Mouse (Mus musculus): ENCODE measurements around the gene Trpm3.

Trpm3 gene

GRCm38 (mm10) chr19:22925284-22925683, 786.4 kb downstream of the Trpm3 start:
- no peak for DNase-seq (ENCODE audit: low read depth)

GRCm38 (mm10) chr19:22926753-22927152, 787.9 kb downstream of the Trpm3 start:
- DNase-seq (ENCODE audit: low read depth): no peak

- DNase-seq (ENCODE audit: low read depth): no peak
Measured at GRCm38 (mm10) chr19:22928366-22928765, 789.5 kb downstream of the Trpm3 start.

- DNase-seq (ENCODE audit: low read depth): no peak
Measured at GRCm38 (mm10) chr19:22929768-22930167, 790.9 kb downstream of the Trpm3 start.

- DNase-seq (ENCODE audit: low read depth): peak; percentile 83
Measured at GRCm38 (mm10) chr19:22930368-22930834, 791.6 kb downstream of the Trpm3 start.

- DNase-seq (ENCODE audit: low read depth): no peak
Measured at GRCm38 (mm10) chr19:22931006-22931405, 792.2 kb downstream of the Trpm3 start.

GRCm38 (mm10) chr19:22935067-22935466, 796.2 kb downstream of the Trpm3 start:
- DNase-seq (ENCODE audit: low read depth): no peak

- no peak for DNase-seq (ENCODE audit: low read depth)
Measured at GRCm38 (mm10) chr19:22938848-22939724, 800.2 kb downstream of the Trpm3 start.

- no peak for DNase-seq (ENCODE audit: low read depth)
Measured at GRCm38 (mm10) chr19:22939836-22940235, 801.0 kb downstream of the Trpm3 start.

GRCm38 (mm10) chr19:22940487-22940886, 801.6 kb downstream of the Trpm3 start:
- DNase-seq (ENCODE audit: low read depth): peak; percentile 84

- no peak for DNase-seq (ENCODE audit: low read depth)
Measured at GRCm38 (mm10) chr19:22940956-22941355, 802.1 kb downstream of the Trpm3 start.

- DNase-seq (ENCODE audit: low read depth): no peak
Measured at GRCm38 (mm10) chr19:22952480-22952879, 813.6 kb downstream of the Trpm3 start.

GRCm38 (mm10) chr19:22953191-22953590, 814.3 kb downstream of the Trpm3 start:
- no peak for DNase-seq (ENCODE audit: low read depth)

- DNase-seq (ENCODE audit: low read depth): no peak
Measured at GRCm38 (mm10) chr19:22958414-22958813, 819.6 kb downstream of the Trpm3 start.

- DNase-seq (ENCODE audit: low read depth): no peak
Measured at GRCm38 (mm10) chr19:22960450-22961265, 821.8 kb downstream of the Trpm3 start.

- no peak for DNase-seq (ENCODE audit: low read depth)
Measured at GRCm38 (mm10) chr19:22962001-22962708, 823.3 kb downstream of the Trpm3 start.

- no peak for DNase-seq (ENCODE audit: low read depth)
Measured at GRCm38 (mm10) chr19:22962731-22963130, 823.9 kb downstream of the Trpm3 start.

- DNase-seq (ENCODE audit: low read depth): no peak
Measured at GRCm38 (mm10) chr19:22963726-22964398, 825.0 kb downstream of the Trpm3 start.

- DNase-seq (ENCODE audit: low read depth): no peak
Measured at GRCm38 (mm10) chr19:22965470-22965869, 826.6 kb downstream of the Trpm3 start.

- no peak for DNase-seq (ENCODE audit: low read depth)
Measured at GRCm38 (mm10) chr19:22973294-22973693, 834.4 kb downstream of the Trpm3 start.

- no peak for DNase-seq (ENCODE audit: low read depth)
Measured at GRCm38 (mm10) chr19:22973727-22974126, 834.9 kb downstream of the Trpm3 start.

- no peak for DNase-seq (ENCODE audit: low read depth)
Measured at GRCm38 (mm10) chr19:22975801-22976200, 837.0 kb downstream of the Trpm3 start.

Data from fibroblast of lung, adult 2 months (primary cell).